ENCODE assay signal across 10 mouse cellular contexts in genomic region chr6:21709228-21709627, GRCm38 (mm10).
DNase-seq lines count a peak whose midpoint lies in the region; TF ChIP-seq lines count a peak whose summit lies in the region.
"Had no signal": no experiment of that assay in that cellular context is flagged by ENCODE, and none has a peak within 500 bp of the region (broad histone marks: within the 10 kb centered on the region; RNA-seq: fewer than 3 reads in every experiment).

No protein-coding gene starts in this region.

- no peak overlapping the region for H3K4me2 ChIP-seq in CH12.LX (ENCODE audit: insufficient read depth, low read depth, poor library complexity, severe bottlenecking)
- H3K4me2 ChIP-seq: neural tube, embryonic 12.5 days had no signal

- no peaks in the 10 kb centered on the region for H3K79me2 ChIP-seq in CH12.LX (replicated peaks; ENCODE audit: control insufficient read depth, extremely low read depth, insufficient read depth, poor library complexity, severe bottlenecking)

- H3K9me3 ChIP-seq in CH12.LX (replicated peaks; ENCODE audit: low read length) = no peaks in the 10 kb centered on the region
- H3K9me3 ChIP-seq: neural tube, embryonic 12.5 days had no signal

- peak; percentile 87 for TF ChIP-seq RAD21 in CH12.LX (IDR thresholded peaks at IDR 0.05; ENCODE audit: low read depth, low read length)

- dilution Hi-C loops in CH12.LX (cut with MboI; ENCODE audit: extremely low pct_ligation_motif_present, extremely low pct_unique_long_range_greater_than_20kb, low sequenced_read_pairs) = no loop called here

- no peaks in the 10 kb centered on the region for H3K36me3 ChIP-seq in CH12.LX (replicated peaks in 1 of 2; ENCODE audit: control insufficient read depth in 1 of 2, insufficient read depth in 1 of 2, low read length in 1 of 2)
- H3K36me3 ChIP-seq: neural tube, embryonic 12.5 days had no signal

- TF ChIP-seq POLR2A in CH12.LX (IDR thresholded peaks at IDR 0.05; ENCODE audit: low read depth, low read length) = no peak

- no peaks in the 10 kb centered on the region for H3K27me3 ChIP-seq in CH12.LX (replicated peaks)
- H3K27me3 ChIP-seq: neural tube, embryonic 12.5 days had no signal

- no peak overlapping the region for H3K4me3 ChIP-seq in CH12.LX (replicated peaks in 1 of 3; ENCODE audit: low read depth in 2 of 3, low read length in 2 of 3, poor library complexity in 1 of 3)
- H3K4me3 ChIP-seq: neural tube, embryonic 12.5 days had no signal

- H3K9ac ChIP-seq in CH12.LX (ENCODE audit: insufficient read depth, low read depth) = no peak overlapping the region
- H3K9ac ChIP-seq: neural tube, embryonic 12.5 days had no signal

- in situ Hi-C loops in CH12.LX (cut with MboI; ENCODE audit: low pct_ligation_motif_present, low pct_unique_long_range_greater_than_20kb, low sequenced_read_pairs) = no loop called here

- no peak for TF ChIP-seq EP300 in CH12.LX (IDR thresholded peaks at IDR 0.05; ENCODE audit: low read length)

- no peaks in the 10 kb centered on the region for H3K4me1 ChIP-seq in CH12.LX (ENCODE audit: control insufficient read depth in 1 of 2, insufficient read depth in 2 of 2)
- H3K4me1 ChIP-seq: neural tube, embryonic 12.5 days had no signal

- no peak overlapping the region for H3K27ac ChIP-seq in CH12.LX (ENCODE audit: insufficient read depth, low read depth)
- H3K27ac ChIP-seq: neural tube, embryonic 12.5 days had no signal

- DNase-seq in kidney, adult 9 months = peak; percentile 5
- no peak for DNase-seq in kidney, adult 18-20 months
- DNase-seq in 3T3-L1 (ENCODE audit: low read depth, low spot score) (peak; percentile 60), CH12.LX (ENCODE audit: extremely low read depth) (peak; percentile 39)
- peak; percentile 49 for DNase-seq in embryo, embryonic 10 days (ENCODE audit: low spot score)
- no peak for DNase-seq in spleen, adult 12 weeks (ENCODE audit: low spot score)
- DNase-seq in urinary bladder, postnatal 36 days (ENCODE audit: low spot score in 2 of 2) = no peak
- no peak for DNase-seq in kidney, postnatal 10 days
- DNase-seq: heart, adult 11 months had no signal

- TF ChIP-seq CTCF in CH12.LX (conservative IDR thresholded peaks at IDR 0.05 in 1 of 2, IDR thresholded peaks at IDR 0.05 in 1 of 2; ENCODE audit: low read depth in 2 of 2, low read length in 2 of 2) = peak; percentile 59 to 72

TF ChIP-seq in CH12.LX, 34 proteins besides CTCF, POLR2A, EP300 and RAD21:
- no peak for TF ChIP-seq KAT2A (IDR thresholded peaks at IDR 0.05; ENCODE audit: insufficient replicate concordance, low read length)
- TF ChIP-seq SMC3 (IDR thresholded peaks at IDR 0.05; ENCODE audit: low read depth, low read length) = peak; percentile 66
- TF ChIP-seq ZC3H11A (IDR thresholded peaks at IDR 0.05; ENCODE audit: low read depth, low read length) = peak; percentile 22; the same call in 1 of the 2 replicates

Comparison
In these comparisons a context has a peak if more than half of its experiments do, and no peak if none do; other contexts are left out.
1. DNase-seq: peak in kidney, adult 9 months (single experiment), 3T3-L1 (single experiment), CH12.LX (single experiment) and embryo, embryonic 10 days (single experiment); none in kidney, adult 18-20 months (single experiment), spleen, adult 12 weeks (single experiment), urinary bladder, postnatal 36 days (0 of 2) and kidney, postnatal 10 days (single experiment).